Mouse (Mus musculus): ENCODE measurements at regions not wholly inside any gene's neighbourhood (a gene's known extent, or its start where the extent isn't known, plus 50 kb on each side); places are given as distances from the start of the nearest gene placed in this dataset.
A peak's percentile ranks its signal among the peaks of the same experiment; 100 is the strongest.

- DNase-seq (ENCODE audit: extremely low spot score): no peak
These were observed 172.4 kb upstream of the Cited2 start for GRCm38 (mm10) chr10:17550638-17551013.

GRCm38 (mm10) chr10:17551869-17552268, 171.1 kb upstream of the Cited2 start:
- no peak for DNase-seq (ENCODE audit: extremely low spot score)

DNA sequence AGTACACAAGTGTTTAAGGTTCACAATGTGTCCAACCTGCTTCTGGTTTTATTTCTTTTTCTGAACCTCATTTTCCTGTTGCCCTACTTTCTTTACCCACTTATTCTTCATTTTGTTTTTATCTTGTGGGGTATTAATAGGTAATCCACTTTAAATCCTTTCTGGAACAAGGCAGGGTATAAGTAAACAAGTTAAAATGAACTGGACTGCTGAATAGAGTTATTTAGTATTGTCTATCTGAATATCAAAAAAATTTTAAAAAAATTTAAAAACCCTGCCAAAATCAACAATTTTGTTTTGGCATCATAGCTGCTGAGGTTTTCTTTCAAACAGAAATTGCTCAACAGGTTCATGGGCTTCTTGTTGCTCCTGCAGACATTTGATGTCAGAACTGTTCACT, 170.7 kb upstream of the Cited2 start:
- no peak for DNase-seq (ENCODE audit: extremely low spot score)

DNA sequence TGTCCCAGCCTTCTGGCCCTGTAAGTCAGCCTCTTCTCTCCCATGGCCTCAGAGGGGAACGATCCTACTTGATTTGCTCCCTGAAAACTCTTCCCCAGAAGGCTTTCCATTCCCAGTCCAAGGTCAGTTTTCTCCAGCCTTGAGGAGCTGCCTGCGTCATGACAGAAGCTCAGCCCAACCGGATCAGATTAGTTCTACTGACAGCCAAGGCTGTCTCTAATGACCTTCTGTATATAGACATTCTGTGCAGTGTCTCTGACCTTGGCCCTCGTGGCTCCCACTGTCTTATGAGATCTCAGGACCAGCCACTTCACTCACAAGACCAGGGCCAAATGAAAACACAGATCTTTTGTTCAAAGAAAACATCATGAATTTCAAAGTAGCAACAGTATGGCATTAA, 166.6 kb upstream of the Cited2 start:
- no peak for DNase-seq (ENCODE audit: extremely low spot score)

- DNase-seq (ENCODE audit: extremely low spot score): no peak
These were observed 163.6 kb upstream of the Cited2 start for GRCm38 (mm10) chr10:17559370-17559955.

DNA sequence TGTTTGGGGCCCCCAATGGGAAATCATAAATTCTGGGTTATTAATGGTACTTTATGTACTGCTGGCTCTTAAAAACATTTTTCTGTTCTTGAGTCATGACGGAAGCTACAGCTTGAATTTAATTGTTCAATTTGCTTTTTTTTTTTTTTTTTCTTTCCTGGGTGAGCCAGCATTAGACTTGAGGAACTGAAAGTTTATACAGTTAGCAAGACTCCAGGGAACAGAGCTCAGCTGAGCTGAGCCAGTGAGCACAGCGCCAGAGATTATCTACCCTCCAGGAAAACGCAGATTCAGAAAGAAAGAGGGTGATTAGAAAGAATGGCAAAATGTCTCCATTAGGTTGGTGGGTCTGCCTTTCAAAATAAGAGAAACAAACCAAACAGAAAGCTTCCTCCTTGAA, 163.0 kb upstream of the Cited2 start:
- no peak for DNase-seq (ENCODE audit: extremely low spot score)

GRCm38 (mm10) chr10:17561466-17561865, 161.6 kb upstream of the Cited2 start:
- no peak for DNase-seq (ENCODE audit: extremely low spot score)

DNA sequence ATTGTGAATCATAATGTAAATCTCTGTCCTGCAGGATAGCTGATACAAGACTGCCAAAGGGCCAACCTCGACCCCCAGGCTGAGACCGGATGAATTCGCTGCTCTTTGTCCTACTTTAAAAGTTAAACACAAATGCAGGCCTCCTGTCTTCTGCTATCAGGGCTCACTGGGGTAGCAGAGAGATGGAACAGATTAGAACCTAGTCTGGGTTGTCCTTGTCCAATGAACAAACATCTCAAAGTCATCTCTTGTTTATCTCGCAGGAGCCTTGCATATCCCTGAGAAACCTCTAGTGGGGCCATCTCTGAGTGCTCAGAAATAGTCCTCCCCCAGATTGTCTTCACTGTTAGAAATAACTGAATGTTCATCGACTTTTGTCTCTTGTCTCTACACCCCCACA, 161.0 kb upstream of the Cited2 start:
- DNase-seq (ENCODE audit: extremely low spot score): no peak

DNA sequence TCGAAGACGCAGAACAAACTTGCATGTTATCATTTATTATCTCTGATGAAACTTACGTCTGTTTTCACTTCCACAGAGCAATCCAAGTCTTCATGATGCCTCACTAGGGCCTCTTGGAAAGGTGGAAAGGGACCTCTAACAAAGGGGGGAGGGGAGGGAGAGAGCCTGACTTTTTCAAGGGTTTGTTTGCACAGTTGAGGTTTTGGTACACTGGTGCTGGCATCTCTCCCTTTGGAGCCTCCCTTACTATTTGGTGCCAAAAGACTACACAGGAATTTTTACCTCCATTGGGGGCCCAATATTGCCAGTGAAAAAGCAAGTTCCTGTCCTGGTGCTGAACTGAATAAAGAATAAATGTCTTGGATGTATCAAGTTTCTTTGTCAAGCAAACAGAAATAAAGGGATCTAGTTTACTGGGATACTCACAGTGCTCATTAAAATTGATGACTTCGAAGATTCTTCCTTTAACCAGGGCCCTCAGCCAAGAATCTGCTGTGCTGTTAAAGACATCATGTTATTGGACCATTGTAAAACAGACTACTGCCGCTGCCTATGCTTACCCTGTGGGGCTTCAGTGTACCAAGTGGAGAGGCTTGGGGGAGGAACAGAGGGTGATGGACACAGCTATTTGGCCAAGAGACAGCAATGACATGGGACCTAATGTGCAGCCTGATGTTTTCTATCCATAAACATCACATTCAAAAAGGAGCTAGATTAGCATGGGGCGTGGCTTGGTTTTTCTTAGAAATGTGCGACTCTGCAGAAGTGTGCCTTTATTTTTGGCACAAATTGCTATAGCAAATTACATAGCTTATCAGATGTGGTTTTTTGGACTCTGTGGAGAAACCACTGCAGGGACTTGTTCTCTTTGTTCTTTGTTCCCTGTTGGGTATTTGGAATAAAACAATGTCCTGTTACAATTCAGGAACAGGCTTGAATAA, 160.3 kb upstream of the Cited2 start:
- no peak for DNase-seq (ENCODE audit: extremely low spot score)

GRCm38 (mm10) chr10:17563351-17563749, 159.7 kb upstream of the Cited2 start:
- DNase-seq (ENCODE audit: extremely low spot score): no peak

DNA sequence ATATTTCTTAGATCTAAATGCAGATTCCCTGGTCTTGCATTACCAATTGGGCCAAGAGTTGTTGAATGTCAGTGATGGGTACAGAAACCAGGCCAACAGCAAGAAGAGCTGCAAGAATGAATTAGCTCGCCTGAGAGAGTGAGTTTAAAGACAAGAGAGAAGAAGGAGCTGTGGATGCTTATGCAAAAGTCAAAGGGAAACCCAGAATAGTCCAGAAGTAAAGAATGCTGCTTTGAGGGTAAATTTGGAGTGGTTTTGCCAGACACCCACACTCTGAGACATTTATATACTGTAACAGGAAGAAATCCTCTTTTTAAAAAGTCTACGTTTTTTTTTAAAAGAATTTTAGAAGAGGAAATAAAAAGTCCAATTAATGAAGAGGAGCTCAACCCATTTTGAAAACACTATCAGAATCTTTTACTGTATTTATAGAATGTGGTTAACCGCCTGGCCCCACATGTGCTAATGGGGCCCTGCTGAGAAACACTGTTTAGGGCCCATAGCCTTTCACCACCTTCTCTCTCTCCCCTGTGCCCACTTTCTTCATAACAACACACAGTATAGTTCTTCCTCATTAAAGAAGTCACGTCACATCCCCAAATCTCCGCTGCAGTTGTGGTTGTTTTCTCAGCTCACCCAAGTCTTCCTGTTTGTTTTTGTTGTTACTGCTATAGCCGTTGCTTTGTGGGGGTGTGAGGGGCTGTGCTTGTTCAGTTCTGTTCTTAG, 158.0 kb upstream of the Cited2 start:
- no peak for DNase-seq (ENCODE audit: extremely low spot score)

- no peak for DNase-seq (ENCODE audit: extremely low spot score)
These were observed 156.0 kb upstream of the Cited2 start for GRCm38 (mm10) chr10:17566975-17567374.

DNA sequence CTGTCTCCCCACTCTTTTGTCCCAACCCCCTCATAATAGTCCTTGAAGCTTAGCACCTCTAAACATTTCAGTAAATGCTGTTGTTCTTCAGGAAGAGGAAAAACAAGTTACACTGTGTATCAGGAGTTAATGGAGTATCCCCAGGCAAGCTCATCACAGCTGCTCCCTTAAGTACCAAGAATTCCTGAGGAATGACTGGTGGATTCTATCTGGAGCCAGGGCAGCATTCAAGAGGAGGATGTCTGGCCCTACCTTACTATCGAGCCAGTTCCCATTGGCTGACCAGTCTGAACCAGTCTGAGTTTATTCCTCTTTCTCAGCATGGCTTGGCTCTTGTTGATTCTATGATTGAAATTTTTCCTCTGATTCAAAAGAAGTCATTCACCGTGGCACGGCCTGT, 155.4 kb upstream of the Cited2 start:
- no peak for DNase-seq (ENCODE audit: extremely low spot score)

- DNase-seq (ENCODE audit: extremely low spot score): no peak
These were observed 153.4 kb upstream of the Cited2 start for GRCm38 (mm10) chr10:17569577-17570113.

DNA sequence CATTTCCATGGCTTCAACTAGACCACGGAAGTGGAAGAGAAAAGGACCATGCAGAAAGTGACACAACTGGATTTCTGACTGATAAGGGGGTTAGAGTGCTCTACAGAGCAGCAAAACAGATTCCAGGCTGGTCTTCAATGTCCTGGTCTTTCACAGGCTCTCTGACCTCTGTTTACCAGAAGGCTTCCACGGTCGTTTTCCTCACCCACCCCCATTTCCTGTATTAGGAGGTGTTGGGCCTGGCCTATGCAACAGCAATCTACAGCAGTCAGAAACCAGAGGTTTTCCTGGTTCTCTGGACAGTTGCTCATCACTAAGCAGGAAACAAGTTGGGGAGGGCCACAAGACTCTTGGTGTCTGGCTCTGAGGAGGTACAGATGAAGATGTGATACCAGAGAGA, 148.1 kb upstream of the Cited2 start:
- DNase-seq (ENCODE audit: extremely low spot score): peak; percentile 15

DNA sequence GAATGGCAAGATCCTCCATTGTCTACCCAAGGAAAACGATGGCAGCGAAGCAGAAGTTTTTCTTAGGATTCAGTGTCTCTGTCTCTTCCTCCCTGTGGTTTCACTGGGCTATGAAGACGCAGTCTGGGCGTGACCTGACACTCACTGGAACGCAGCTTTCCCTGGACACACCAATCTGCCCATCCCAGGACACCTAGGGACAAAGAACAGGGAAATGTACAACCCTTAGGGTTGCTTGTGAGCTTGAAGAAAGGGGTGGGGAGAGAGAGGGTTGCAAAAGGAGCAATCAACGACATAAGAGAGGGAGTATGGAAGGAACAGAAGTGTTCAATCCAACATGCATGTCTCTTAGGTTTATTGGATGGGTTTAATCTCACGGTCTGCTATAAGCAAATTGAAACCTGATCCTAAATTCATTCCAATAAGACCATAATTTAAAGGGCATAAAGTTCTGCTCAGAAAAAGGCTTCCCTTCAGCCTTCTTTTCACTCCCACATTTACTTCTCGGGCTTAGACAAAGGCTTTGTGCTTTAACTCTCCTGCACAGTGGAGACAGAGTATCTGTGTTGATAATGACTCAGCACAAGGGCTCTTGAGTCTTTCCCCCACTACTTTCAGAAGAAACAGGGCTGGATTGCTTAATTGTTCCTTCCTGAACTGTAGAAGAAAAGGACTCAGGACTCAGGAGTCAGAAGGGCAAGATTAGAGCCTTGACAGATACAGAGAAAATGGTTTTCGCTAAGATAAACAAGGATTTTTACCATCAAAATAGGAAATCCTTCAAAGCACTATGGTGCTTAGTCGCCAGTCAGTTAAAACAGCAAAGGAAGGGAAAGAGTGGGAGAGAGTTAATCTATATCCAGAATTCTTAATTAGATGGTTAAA, 147.3 kb upstream of the Cited2 start:
- peak; percentile 18 for DNase-seq (ENCODE audit: extremely low spot score)

GRCm38 (mm10) chr10:17576333-17576750, 146.7 kb upstream of the Cited2 start:
- DNase-seq (ENCODE audit: extremely low spot score): no peak

GRCm38 (mm10) chr10:17579463-17579862, 143.6 kb upstream of the Cited2 start:
- no peak for DNase-seq (ENCODE audit: extremely low spot score)

GRCm38 (mm10) chr10:17584842-17585241, 138.2 kb upstream of the Cited2 start:
- no peak for DNase-seq (ENCODE audit: extremely low spot score)

GRCm38 (mm10) chr10:17586910-17587309, 136.1 kb upstream of the Cited2 start:
- no peak for DNase-seq (ENCODE audit: extremely low spot score)

DNA sequence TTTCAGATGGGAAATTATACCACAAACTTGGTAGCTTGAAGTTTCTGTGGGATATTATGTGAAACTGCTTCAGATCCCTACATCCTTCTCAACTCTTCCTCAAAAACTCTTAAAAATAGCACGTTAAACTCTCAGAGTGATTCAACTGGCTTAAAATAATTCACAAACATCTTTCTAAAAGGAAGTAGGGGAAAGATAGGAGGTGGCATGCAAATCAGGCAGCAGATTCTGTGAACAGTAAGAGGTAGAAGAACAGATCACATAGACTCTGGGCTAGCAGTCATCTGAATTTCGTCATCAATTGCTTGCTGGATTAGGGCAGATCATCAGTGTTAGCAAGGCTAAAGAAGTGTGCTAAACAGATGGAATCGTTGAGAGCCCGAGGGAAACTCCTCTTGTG, 133.9 kb upstream of the Cited2 start:
- DNase-seq (ENCODE audit: extremely low spot score): no peak
